Mouse (Mus musculus): Measurements from ENCODE around the gene Top2a.

Top2a gene

DNA sequence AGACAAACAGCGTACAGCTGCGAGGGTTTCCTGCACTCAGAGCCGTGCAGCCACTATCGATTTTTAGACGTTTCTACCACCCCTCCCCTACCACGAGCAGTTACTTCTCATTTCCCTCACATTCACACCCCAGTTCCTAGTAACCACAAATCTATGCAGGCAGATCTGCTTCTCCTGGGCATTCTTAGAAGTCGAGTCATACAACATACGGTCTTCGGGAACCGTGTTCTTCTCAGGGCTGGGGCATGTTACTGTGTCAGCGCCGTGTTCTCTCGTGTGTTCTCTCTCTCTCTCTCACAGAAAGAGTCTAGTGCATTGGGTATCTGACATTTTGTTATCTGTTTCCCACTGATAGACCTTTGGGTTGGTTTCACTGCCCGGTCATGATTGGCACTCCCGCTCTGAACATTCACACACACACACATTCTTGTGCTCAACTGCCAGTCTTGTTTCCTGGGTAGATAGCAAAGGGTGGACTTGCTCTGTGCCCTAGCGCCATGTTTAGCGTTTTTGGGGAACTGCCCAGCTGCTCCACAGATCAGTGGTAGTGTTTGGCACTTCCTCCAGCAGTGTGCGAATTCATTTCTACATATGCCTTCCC, 75.9 kb downstream of the Top2a start:
- DNase-seq (ENCODE audit: low spot score): no peak

DNA sequence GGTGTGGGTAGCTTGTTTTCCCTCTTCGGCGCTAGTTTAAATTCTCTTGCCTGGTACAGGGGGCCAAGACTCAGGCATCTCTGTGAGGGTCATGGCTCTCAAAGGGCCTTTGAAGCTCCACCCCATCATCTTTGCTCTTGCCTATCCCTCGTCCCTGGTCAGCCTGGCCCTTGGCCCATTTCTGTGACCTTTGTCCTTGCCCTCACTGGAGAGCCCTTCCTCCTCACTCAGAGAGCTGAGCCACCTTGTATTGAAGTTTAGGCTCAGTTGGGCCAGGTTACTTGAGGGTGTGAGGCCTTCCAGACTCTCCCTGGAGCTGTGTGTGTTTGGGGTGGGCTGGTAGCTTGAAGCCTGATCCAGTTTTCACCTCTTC, 78.4 kb downstream of the Top2a start:
- DNase-seq (ENCODE audit: low spot score): no peak

DNA sequence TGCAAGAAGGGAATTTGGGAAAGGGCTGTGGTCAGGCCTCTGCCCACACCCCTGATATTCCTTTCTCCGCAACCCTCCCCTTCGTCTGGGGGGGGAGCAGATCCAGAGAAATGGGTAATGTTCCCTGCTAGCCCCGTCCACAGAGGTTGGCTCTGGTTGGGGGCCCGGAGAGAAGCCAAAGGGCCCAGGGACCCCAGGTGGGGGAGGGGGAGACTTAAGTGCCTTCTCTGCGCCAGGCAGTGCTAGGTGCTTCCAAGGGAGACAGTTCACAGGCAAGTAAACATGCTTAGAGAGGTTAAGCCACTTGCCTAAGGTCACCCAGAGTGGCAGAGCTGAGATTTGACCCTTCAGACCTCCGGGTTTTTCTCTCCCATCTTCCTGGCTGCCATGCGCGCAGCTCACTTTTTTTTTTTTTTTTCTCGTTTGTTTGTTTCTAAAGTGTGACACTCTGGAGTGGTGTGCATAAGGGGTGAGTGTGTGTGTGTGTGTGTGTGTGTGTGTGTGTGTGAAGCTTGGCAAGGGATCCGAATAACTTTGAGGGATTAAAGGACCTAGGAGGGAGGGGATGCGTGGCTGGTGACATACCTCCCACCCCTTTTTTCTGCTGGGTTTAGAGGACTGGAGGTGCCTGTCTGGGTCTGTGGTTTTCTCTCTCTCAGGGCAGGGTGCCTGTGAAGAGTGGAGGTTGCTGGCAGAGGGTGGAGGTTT, 78.9 kb downstream of the Top2a start:
- no peak for DNase-seq (ENCODE audit: low spot score)

GRCm38 (mm10) chr11:98943741-98944461, 80.1 kb downstream of the Top2a start:
- DNase-seq (ENCODE audit: low spot score): no peak

Data from left cerebral cortex, adult 11 months (tissue).